Mouse (Mus musculus) T-helper 2 cell (primary cell): ENCODE data around the gene Ttc27.

Source experiments
- in situ Hi-C: fragments of 300-600 bp; cut with MboI, MseI; formaldehyde crosslinking; loops from one replicate; pipeline ENCODE4 v1.15.1; 2025; ENCODE audit warnings: high pct_unique_total_duplicates

The Ttc27 gene

GRCm38 (mm10) chr17:74752906-74753627 lies 35.5 kb downstream of the Ttc27 start:
- in situ Hi-C loops = no loop called here

- in situ Hi-C loops = no loop called here
These were observed 36.1 kb downstream of the Ttc27 start for GRCm38 (mm10) chr17:74753628-74754104.

- in situ Hi-C loops = no loop called here
These were observed 37.0 kb downstream of the Ttc27 start for GRCm38 (mm10) chr17:74754369-74755118.

- in situ Hi-C loops = no loop called here
These were observed 51.9 kb downstream of the Ttc27 start for GRCm38 (mm10) chr17:74769390-74769811.

GRCm38 (mm10) chr17:74772364-74772763 lies 54.8 kb downstream of the Ttc27 start:
- in situ Hi-C loops = no loop called here

- in situ Hi-C loops = no loop called here
These were observed 56.0 kb downstream of the Ttc27 start for GRCm38 (mm10) chr17:74773556-74773955.

DNA sequence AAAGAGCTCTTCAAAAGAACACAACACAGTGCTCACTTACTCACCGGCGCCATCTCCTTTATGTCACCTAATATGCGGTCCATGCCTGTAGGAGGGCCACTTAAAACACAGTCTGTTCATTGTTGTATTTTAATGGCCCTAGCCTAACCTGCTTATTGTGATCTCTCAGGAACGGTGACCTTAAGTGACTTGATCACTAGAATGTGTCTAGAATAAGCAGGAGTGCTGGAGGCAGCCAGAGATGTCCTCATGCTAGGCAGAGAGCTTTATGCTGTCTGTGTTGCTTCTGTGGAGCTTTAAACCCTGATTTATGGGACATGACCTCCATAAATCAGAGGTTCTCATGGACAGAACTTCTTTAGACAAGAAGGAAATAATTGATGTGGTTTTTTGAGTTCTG lies 62.6 kb downstream of the Ttc27 start:
- in situ Hi-C loops = no loop called here

DNA sequence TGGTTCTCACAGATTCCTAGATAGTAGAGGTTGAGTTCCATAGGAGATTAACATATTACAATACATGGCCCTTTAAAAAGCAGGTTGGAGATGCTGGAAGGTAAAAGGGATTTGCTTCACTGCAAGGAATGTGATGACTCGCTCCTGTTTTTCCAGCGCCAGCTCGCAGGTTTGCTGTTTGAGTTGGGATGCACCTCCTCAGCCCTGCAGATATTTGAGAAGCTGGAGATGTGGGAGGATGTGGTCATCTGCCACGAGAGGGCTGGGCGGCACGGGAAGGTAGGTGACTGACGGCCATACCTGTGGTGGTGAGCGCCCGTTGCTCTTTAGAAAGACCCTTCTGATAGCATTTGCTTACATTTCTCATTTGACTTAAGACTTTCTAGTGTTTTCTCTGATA lies 63.1 kb downstream of the Ttc27 start:
- in situ Hi-C loops = no loop called here

GRCm38 (mm10) chr17:74781911-74782310 lies 64.4 kb downstream of the Ttc27 start:
- in situ Hi-C loops = no loop called here

DNA sequence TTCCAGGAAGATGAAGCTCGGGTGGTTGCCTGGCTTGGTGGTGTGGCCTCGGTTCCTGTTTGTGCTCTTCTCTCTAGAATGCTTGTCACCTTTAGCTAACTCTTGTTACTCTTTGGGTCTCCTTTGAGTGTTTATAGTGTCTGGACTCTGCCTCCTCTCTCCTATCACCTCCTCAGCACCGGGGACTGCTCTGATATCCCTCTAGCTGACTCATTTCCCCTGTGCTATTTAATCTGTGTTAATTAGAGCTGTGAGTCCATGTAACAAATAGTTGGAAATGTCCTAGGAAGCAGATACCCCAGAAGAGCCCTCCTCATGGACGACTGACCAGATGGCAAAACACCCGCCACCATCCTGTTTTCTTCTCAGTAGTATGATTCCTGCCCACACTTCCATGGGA lies 68.1 kb downstream of the Ttc27 start:
- in situ Hi-C loops = loop anchor here (5.0 kb wide), 1 partner anchor 48 kb away; no protein-coding TSS in a partner anchor

- in situ Hi-C loops = loop anchor here (5.0 kb wide), 1 partner anchor 49 kb away; no protein-coding TSS in a partner anchor
These were observed 68.7 kb downstream of the Ttc27 start for GRCm38 (mm10) chr17:74786198-74786734.

DNA sequence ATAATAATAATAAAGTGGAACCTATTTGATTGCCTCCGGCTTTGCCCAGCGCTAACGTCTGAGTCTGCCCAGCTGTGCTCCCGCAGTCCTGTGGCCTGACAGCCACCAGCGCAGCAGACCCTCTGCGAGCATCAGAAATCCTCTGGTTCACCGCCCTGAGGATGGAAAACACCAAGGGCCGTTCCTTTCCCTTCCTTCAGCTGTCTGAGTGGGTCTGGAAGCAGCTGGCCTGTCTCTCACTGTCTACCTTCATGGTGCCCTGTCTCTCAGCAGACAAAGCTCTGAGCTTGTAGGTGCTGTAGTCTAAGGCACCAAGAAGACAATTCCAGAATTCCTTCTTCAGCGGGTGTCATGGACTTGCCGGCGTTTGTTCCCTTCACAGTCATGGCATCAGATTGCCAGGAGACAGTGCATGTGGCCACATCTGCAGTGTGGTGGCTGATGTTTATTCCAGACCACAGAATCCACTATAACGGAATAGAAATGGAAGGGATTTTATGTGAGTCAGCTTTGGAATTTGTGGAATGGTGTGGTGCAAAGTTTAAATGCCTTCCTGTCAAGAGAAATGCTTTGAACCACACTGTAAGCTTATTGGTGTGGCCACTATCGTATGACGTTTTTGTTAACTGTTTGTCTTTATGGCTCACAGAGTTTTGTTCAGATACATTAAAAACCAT lies 78.6 kb downstream of the Ttc27 start:
- in situ Hi-C loops = no loop called here

- in situ Hi-C loops = loop anchor here (10.0 kb wide), 1 partner anchor 205 kb away; the partner anchor contains the start of gene Ltbp1
These were observed 82.3 kb downstream of the Ttc27 start for GRCm38 (mm10) chr17:74799865-74800264.

DNA sequence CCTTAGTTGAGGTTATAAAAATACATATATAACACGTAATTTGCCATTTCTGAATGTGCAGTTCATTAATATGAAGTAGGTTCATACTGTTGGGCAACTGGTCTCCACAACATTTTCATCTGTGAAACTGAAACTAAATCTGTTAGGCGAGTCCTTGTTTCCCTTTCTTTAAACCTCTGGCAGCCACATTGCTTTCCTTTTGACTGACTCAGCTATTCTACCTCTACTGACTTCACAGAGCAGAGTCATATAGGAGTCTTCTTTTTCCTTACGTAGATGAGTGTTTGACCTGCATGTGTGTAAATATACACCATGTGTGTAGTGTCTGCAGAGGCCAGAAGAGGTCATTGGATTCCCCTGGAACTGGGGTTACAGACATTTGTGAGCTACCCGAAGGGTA lies 85.2 kb downstream of the Ttc27 start:
- in situ Hi-C loops = loop anchor here (10.0 kb wide), 1 partner anchor 202 kb away; the partner anchor contains the start of gene Ltbp1

DNA sequence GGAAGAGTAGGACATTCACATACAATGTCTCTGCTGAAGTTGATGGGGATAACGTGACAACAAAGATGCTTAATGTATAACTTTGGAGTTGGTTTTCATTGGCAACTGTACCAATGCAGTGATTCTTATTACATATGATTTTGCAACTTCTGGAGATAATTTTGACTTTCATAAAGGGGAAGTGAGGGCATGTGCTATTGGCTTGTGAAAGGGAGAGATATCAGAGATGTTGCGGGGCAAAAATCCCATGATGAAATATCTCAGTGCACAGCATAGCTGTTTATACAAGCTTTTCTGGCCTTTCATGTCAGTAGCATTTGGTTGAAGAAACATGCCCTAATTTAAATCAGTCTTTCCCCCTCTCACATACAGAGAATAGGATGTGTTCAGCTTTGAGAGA lies 86.3 kb downstream of the Ttc27 start:
- in situ Hi-C loops = loop anchor here (10.0 kb wide), 1 partner anchor 201 kb away; the partner anchor contains the start of gene Ltbp1

- in situ Hi-C loops = loop anchor here (10.0 kb wide), 1 partner anchor 200 kb away; the partner anchor contains the start of gene Ltbp1
These were observed 86.9 kb downstream of the Ttc27 start for GRCm38 (mm10) chr17:74804321-74804930.

GRCm38 (mm10) chr17:74807509-74808248 lies 90.1 kb downstream of the Ttc27 start:
- in situ Hi-C loops = loop anchor here (10.0 kb wide), 1 partner anchor 197 kb away; the partner anchor contains the start of gene Ltbp1

DNA sequence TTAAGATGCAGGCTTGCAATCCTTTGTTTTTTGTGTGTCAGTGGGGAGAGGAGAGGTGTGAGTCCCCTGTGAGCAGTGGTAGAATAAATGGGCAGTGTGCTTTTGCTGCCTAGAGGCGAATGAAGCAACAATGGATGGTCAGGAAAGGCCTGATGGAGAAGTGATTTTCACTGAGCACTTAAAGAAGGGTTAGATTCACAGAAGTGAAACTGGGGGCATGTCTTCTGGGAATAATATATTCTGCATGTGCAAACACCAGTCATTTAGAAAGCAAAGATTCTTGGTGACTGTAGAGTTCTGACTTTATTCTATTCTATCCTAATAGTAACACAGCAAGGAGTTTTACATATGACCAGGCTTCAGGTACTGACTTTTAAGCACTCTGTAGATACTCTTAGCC lies 90.8 kb downstream of the Ttc27 start:
- in situ Hi-C loops = loop anchor here (10.0 kb wide), 1 partner anchor 196 kb away; the partner anchor contains the start of gene Ltbp1

- in situ Hi-C loops = loop anchor here (10.0 kb wide), 1 partner anchor 196 kb away; the partner anchor contains the start of gene Ltbp1
These were observed 91.4 kb downstream of the Ttc27 start for GRCm38 (mm10) chr17:74808901-74809300.
